Mouse (Mus musculus) G1E (cell line): ENCODE data around the gene Klhl6.

Experiments used
- CTCF ChIP-seq: IDR thresholded peaks from 2 replicates; pipeline ENCODE4 v1.5.1; 2012; ENCODE audit warnings: low read depth, low read length, inconsistent platforms, mixed read lengths
- TAL1 ChIP-seq: conservative IDR thresholded peaks from 2 replicates; pipeline ENCODE4 v1.6.1; 2012; ENCODE audit warnings: low read depth, low read length, inconsistent platforms, mixed read lengths

DNA sequence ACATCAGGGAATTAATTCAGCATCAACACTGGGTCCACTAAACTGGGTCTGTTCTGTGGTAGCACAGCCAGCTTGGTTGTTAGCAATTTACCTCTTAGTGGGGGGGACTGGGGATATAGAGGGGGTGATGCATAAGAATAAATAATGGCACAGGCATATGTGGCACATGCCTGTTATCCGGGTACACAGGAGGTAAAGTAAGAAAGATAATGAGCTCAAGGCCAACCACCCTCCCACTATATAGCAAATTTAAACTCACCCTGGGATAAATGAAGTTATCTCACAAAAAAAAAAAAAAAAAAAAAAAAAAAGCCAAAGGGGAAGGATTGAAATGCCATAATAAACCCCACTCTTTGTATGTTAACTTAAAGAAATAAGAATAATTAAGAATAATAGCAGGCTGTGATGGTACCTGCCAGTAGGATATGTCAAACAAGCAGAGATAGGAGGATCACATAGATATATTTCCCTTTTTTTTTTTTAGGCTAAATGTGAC, 14.9 kb downstream of the Klhl6 start:
- TF ChIP-seq CTCF (no peak), TAL1 (no peak)
